Mouse (Mus musculus) forebrain, embryonic 15.5 days (tissue): ENCODE measurements around the gene Secisbp2l. TPM values are rescaled to one million over a fixed set of nuclear protein-coding genes. Genes with fewer than 3 reads are reported as not detected.

Experiments used
- ATAC-seq: fragments of 200-750 bp; cut with Nextera tagmentation; replicated peaks from 2 replicates; pipeline ENCODE4 v1.8.0; 2017; ENCODE audit warnings: mild to moderate bottlenecking, moderate TSS enrichment, moderate library complexity
- H3K27ac ChIP-seq: fragments of 300-500 bp; sonication (generic); replicated peaks from 2 replicates; pipeline ENCODE4 v1.5.1; 2015; ENCODE audit warnings: mild to moderate bottlenecking, inconsistent platforms
- H3K27me3 ChIP-seq: fragments of 300-500 bp; sonication (generic); 2 replicates; pipeline ENCODE4 v1.6.1; 2015; ENCODE audit warnings: inconsistent platforms
- H3K36me3 ChIP-seq: fragments of 300-500 bp; sonication (generic); 2 replicates; pipeline ENCODE4 v1.6.1; 2015; ENCODE audit warnings: mild to moderate bottlenecking, inconsistent platforms
- H3K4me1 ChIP-seq: fragments of 300-500 bp; sonication (generic); 2 replicates; pipeline ENCODE4 v1.6.1; 2015; ENCODE audit warnings: inconsistent platforms
- H3K4me2 ChIP-seq: fragments of 300-500 bp; sonication (generic); replicated peaks from 2 replicates; pipeline ENCODE4 v1.6.1; 2015; ENCODE audit warnings: mild to moderate bottlenecking, inconsistent platforms
- H3K4me3 ChIP-seq: fragments of 300-500 bp; sonication (generic); 2 replicates; pipeline ENCODE4 v1.5.1; 2015; ENCODE audit warnings: mild to moderate bottlenecking, inconsistent platforms
- H3K9ac ChIP-seq: fragments of 300-500 bp; sonication (generic); replicated peaks from 2 replicates; pipeline ENCODE4 v1.6.1; 2015; ENCODE audit warnings: mild to moderate bottlenecking, inconsistent platforms
- H3K9me3 ChIP-seq: fragments of 300-500 bp; sonication (generic); 2 replicates; pipeline ENCODE4 v1.6.1; 2016; ENCODE audit warnings: inconsistent platforms
- WGBS: fragments of 180-500 bp; shearing (Covaris S2); methylation state at CpG from one replicate; pipeline ENCODE4 v1.1.7; 2015; ENCODE audit warnings: mixed read lengths; 5-methylcytosine and 5-hydroxymethylcytosine counted together
- polyA plus RNA-seq: library from polyadenylated mRNA; unstranded; fragments of >200 nt; fragmentation: Nextera tagmentation; extraction: Ambion mirVana; gene quantifications from 2 replicates; pipeline ENCODE4 v1.2.1, GENCODE M21; 2015

Secisbp2l gene
- polyA plus RNA-seq, 1 experiment from 2014 or later = 30.7 TPM

GRCm38 (mm10) chr2:125795118-125795517 lies 12.4 kb upstream of the Secisbp2l start:
- no peak for ATAC-seq
- Histone ChIP-seq H3K27ac (no peak overlapping the region), H3K27me3 (no peaks in the 10 kb centered on the region), H3K36me3 (no peaks in the 10 kb centered on the region), H3K4me3 (no peak overlapping the region), H3K4me2 (no peak overlapping the region), H3K4me1 (no peaks in the 10 kb centered on the region), H3K9me3 (no peaks in the 10 kb centered on the region), H3K9ac (no peak overlapping the region)
- WGBS = 69% methylated on average over 2 of the region's 2 CpGs

DNA sequence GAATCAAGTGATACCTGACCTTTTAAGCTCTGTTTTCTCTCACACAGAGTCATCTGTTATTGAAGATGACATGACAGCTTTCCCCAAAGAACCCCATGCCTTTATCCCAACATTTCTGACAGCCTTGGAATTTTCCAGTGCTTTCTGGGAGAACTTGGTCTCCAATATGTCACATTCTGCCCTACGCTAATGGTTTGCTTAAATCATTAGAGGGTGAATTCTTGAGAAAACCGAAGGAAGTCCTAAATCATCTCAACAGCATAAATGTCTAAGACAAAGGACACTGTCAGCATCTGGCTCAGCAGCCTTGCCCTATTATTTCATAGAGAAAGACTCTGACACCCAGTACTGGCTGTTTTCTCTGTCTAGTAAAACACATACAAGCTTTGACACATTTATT lies 11.5 kb upstream of the Secisbp2l start:
- 90% methylated on average over 2 of the region's 2 CpGs for WGBS
- no peak for ATAC-seq
- H3K4me2 ChIP-seq = no peak overlapping the region
- H3K4me3 ChIP-seq = no peak overlapping the region
- H3K27me3 ChIP-seq = no peaks in the 10 kb centered on the region
- no peaks in the 10 kb centered on the region for H3K9me3 ChIP-seq
- no peaks in the 10 kb centered on the region for H3K4me1 ChIP-seq
- no peaks in the 10 kb centered on the region for H3K36me3 ChIP-seq
- H3K27ac ChIP-seq = no peak overlapping the region
- no peak overlapping the region for H3K9ac ChIP-seq

DNA sequence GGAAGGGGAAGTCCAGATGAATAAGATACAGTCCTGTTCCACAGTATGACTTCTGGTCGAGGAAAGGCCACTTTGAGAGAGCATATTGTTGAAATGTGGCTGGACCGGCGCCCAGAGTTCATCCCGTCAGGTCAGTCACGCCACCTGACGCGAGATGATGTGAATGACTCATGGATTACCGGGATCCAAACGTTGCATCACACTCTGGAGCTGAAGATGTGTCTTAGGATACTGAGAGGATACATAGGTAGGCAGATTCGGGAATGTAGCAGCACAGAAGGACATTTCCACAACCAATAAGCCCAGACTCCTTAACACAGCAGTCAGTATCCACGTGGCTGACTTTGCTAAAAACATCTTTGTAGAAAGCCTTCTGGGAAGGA lies 10.2 kb upstream of the Secisbp2l start:
- no peaks in the 10 kb centered on the region for H3K4me1 ChIP-seq
- no peaks in the 10 kb centered on the region for H3K27me3 ChIP-seq
- H3K9me3 ChIP-seq = no peaks in the 10 kb centered on the region
- no peak overlapping the region for H3K9ac ChIP-seq
- no peak overlapping the region for H3K27ac ChIP-seq
- no peaks in the 10 kb centered on the region for H3K36me3 ChIP-seq
- no peak overlapping the region for H3K4me3 ChIP-seq
- no peak overlapping the region for H3K4me2 ChIP-seq
- WGBS = 86% methylated on average over 11 of the region's 11 CpGs
- no peak for ATAC-seq

DNA sequence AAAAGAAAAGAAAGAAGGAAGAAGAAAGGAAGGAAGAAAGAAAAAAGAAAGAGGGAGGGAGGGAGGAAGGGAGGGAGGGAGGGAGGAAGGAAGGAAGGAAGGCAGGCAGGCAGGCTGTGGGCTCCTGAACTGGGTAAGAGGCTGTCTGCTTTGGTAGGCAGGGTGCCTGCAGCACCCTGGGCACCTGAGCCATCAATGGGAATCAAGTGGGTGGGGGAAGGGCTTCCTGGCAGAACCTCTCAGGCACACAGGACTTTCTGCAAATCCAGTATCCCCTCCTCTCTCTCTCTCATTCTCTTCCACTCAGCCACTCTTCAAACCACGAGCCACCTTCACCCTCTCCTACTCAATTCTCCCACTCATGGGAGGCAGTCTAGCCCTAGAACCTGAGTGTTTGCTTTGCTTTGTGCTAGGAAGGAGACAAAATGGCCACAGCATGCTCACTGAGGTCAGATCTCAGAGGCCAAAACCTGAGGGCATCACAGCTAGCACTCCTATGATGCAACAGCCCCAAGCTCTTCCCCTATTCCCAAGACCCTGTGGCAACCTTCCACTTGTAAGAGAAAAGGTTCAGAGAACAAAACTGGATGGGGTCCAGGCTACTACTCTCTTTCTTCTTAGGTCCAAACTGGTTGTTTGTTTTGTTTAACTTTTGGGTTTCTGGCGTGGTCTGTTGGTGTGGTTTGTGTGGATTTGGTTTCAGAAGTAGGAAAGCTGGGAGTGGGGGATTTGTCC lies 9.6 kb upstream of the Secisbp2l start:
- Histone ChIP-seq H3K9me3 (no peaks in the 10 kb centered on the region), H3K4me3 (no peak overlapping the region), H3K4me2 (no peak overlapping the region), H3K36me3 (no peaks in the 10 kb centered on the region), H3K27ac (no peak overlapping the region), H3K9ac (no peak overlapping the region), H3K4me1 (no peaks in the 10 kb centered on the region), H3K27me3 (no peaks in the 10 kb centered on the region)
- no peak for ATAC-seq
- WGBS = 82% methylated on average over 2 of the region's 2 CpGs

DNA sequence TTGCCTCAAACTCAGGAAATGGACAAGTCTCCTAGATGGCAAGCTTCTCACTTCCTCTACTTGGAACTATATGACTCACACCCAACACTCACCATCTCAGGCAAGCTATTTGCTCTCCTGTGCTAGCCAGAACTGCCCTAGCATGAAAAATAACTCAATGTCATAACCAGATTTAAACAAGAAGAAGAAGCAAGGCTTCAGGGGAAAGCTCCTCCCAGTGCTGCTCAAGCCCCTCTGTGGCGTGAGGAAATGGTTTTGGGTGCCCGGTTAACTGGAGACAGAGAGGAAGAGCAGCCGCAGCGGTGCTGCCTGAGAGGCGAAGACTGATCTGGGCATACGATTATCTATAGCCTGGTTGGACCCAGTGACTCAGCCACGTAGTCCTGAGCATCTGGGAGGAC lies 8.8 kb upstream of the Secisbp2l start:
- Histone ChIP-seq H3K27me3 (no peaks in the 10 kb centered on the region), H3K36me3 (no peaks in the 10 kb centered on the region), H3K4me2 (no peak overlapping the region), H3K9ac (no peak overlapping the region), H3K4me1 (no peaks in the 10 kb centered on the region), H3K4me3 (no peak overlapping the region), H3K27ac (no peak overlapping the region), H3K9me3 (no peaks in the 10 kb centered on the region)
- no peak for ATAC-seq
- 84% methylated on average over 7 of the region's 7 CpGs for WGBS

- H3K4me1 ChIP-seq = no peaks in the 10 kb centered on the region
- H3K4me2 ChIP-seq = no peak overlapping the region
- no peaks in the 10 kb centered on the region for H3K9me3 ChIP-seq
- no peak overlapping the region for H3K27ac ChIP-seq
- 95% methylated on average over 4 of the region's 4 CpGs for WGBS
- H3K36me3 ChIP-seq = no peaks in the 10 kb centered on the region
- no peaks in the 10 kb centered on the region for H3K27me3 ChIP-seq
- H3K9ac ChIP-seq = no peak overlapping the region
- no peak for ATAC-seq
- H3K4me3 ChIP-seq = no peak overlapping the region
These were observed 7.6 kb upstream of the Secisbp2l start for GRCm38 (mm10) chr2:125790242-125790641.

DNA sequence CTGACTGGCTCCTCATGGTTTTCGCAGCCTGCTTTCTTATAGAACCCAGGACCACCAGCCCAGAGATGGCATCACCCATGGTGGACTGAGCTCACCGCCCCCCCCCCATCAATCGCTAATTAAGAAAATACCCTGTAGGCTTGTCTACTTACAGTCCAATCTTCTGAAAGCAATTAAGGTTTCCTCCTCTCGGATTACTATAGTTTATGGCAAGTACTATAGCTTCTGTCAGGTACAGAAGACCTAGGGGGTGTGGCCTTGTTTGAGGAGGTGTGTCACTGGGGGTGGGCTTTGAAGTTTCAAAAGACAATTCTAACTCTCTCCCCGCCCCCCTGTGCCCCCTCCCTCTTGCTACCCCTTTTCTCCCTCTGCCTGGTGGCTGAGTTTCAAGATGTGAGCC lies 6.6 kb upstream of the Secisbp2l start:
- WGBS = 58% methylated on average over 5 of the region's 5 CpGs
- Histone ChIP-seq H3K36me3 (no peaks in the 10 kb centered on the region), H3K4me2 (no peak overlapping the region), H3K4me1 (no peaks in the 10 kb centered on the region), H3K9ac (no peak overlapping the region), H3K27ac (no peak overlapping the region), H3K4me3 (no peak overlapping the region), H3K27me3 (no peaks in the 10 kb centered on the region), H3K9me3 (no peaks in the 10 kb centered on the region)
- no peak for ATAC-seq

- Histone ChIP-seq H3K9me3 (no peaks in the 10 kb centered on the region), H3K4me2 (no peak overlapping the region), H3K9ac (no peak overlapping the region), H3K4me3 (no peak overlapping the region), H3K36me3 (no peaks in the 10 kb centered on the region), H3K4me1 (no peaks in the 10 kb centered on the region), H3K27me3 (no peaks in the 10 kb centered on the region), H3K27ac (no peak overlapping the region)
- WGBS = 85% methylated on average over 3 of the region's 3 CpGs
- ATAC-seq = no peak
These were observed 6.1 kb upstream of the Secisbp2l start for GRCm38 (mm10) chr2:125788785-125789184.

- no peak overlapping the region for H3K27ac ChIP-seq
- H3K4me1 ChIP-seq = no peaks in the 10 kb centered on the region
- ATAC-seq = no peak
These were observed 5.7 kb upstream of the Secisbp2l start for GRCm38 (mm10) chr2:125788351-125788750.

GRCm38 (mm10) chr2:125785021-125785420 lies 2.4 kb upstream of the Secisbp2l start:
- H3K27ac ChIP-seq = no peak overlapping the region
- H3K27me3 ChIP-seq = no peaks in the 10 kb centered on the region
- no peak overlapping the region for H3K4me3 ChIP-seq
- H3K9me3 ChIP-seq = no peaks in the 10 kb centered on the region
- WGBS = 79% methylated on average over 4 of the region's 4 CpGs
- H3K36me3 ChIP-seq = no peaks in the 10 kb centered on the region
- no peak for ATAC-seq
- H3K4me2 ChIP-seq = no peak overlapping the region
- no peak overlapping the region for H3K9ac ChIP-seq
- H3K4me1 ChIP-seq = peaks cover 20% of the 10 kb centered on the region

More at GRCm38 (mm10) chr2:125788351-125788750, 5.7 kb upstream of the Secisbp2l start:
- H3K27me3 ChIP-seq = no peaks in the 10 kb centered on the region
- no peak overlapping the region for H3K4me2 ChIP-seq
- no peaks in the 10 kb centered on the region for H3K9me3 ChIP-seq
- no peak overlapping the region for H3K4me3 ChIP-seq
- no peak overlapping the region for H3K9ac ChIP-seq
- H3K36me3 ChIP-seq = no peaks in the 10 kb centered on the region

GRCm38 (mm10) chr2:125784392-125784791 lies 1.7 kb upstream of the Secisbp2l start:
- Histone ChIP-seq H3K4me2 (no peak overlapping the region), H3K4me3 (no peak overlapping the region), H3K9me3 (no peaks in the 10 kb centered on the region), H3K36me3 (no peaks in the 10 kb centered on the region), H3K27ac (no peak overlapping the region), H3K4me1 (peaks cover 20% of the 10 kb centered on the region), H3K9ac (no peak overlapping the region), H3K27me3 (no peaks in the 10 kb centered on the region)
- WGBS = 83% methylated on average over 4 of the region's 4 CpGs
- ATAC-seq = no peak

DNA sequence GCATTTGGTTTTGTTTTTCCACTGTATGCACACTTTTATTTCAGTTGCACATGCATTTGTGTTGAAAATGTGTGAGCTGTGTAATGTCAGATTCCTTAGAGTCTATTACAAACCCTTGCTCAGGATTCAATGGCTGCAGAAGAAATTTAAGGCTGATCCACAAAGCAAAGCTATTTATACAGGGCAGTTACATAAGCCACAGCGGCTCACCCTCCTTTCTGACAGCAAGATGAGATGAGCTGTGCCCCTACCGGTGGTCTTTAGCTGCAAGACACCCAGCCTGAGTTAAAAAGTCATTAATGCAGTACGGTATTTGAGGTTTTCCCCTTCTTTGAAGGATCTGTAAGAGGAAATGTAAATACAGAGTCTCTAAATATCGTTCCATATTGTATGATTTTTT lies 1.2 kb upstream of the Secisbp2l start:
- WGBS = 62% methylated on average over 4 of the region's 4 CpGs
- H3K4me2 ChIP-seq = no peak overlapping the region
- no peak overlapping the region for H3K27ac ChIP-seq
- no peaks in the 10 kb centered on the region for H3K27me3 ChIP-seq
- H3K36me3 ChIP-seq = no peaks in the 10 kb centered on the region
- H3K9me3 ChIP-seq = no peaks in the 10 kb centered on the region
- H3K4me3 ChIP-seq = no peak overlapping the region
- H3K9ac ChIP-seq = no peak overlapping the region
- peaks cover 20% of the 10 kb centered on the region for H3K4me1 ChIP-seq
- ATAC-seq = no peak
